Mouse (Mus musculus): ENCODE data around the gene Fv1. TPM values are rescaled to one million over a fixed set of nuclear protein-coding genes. Genes with fewer than 3 reads are reported as not detected.

The Fv1 gene
- polyA plus RNA-seq, 1 experiment from 2014 or later: 8.8 TPM

Other genes starting within 250 kb of the Fv1 start
- 6.0 and 6.3 TPM in 2 replicates for gene Zfp979, start 226.5 kb upstream of the Fv1 start, polyA plus RNA-seq (2016; fragmentation: Nextera tagmentation; extraction: Ambion mirVana)
- not detected in 2 replicates for gene Zfp534, start 166.4 kb upstream of the Fv1 start, polyA plus RNA-seq (2016; fragmentation: Nextera tagmentation; extraction: Ambion mirVana)
- gene Zfp984, start 59.2 kb upstream of the Fv1 start, polyA plus RNA-seq (2016; fragmentation: Nextera tagmentation; extraction: Ambion mirVana): 8.6 and 10.1 TPM in 2 replicates
- 4.7 and 5.4 TPM in 2 replicates for gene Zfp933, start 20.6 kb upstream of the Fv1 start, polyA plus RNA-seq (2016; fragmentation: Nextera tagmentation; extraction: Ambion mirVana)
- gene Miip, start 163 bp upstream of the Fv1 start, polyA plus RNA-seq (2016; fragmentation: Nextera tagmentation; extraction: Ambion mirVana): 36.1 and 49.7 TPM in 2 replicates
- 65.7 and 126 TPM in 2 replicates for gene Mfn2, start 35.7 kb downstream of the Fv1 start, polyA plus RNA-seq (2016; fragmentation: Nextera tagmentation; extraction: Ambion mirVana)
- gene Plod1, start 67.8 kb downstream of the Fv1 start, polyA plus RNA-seq (2016; fragmentation: Nextera tagmentation; extraction: Ambion mirVana): 40.8 and 44.9 TPM in 2 replicates
- gene 2510039O18Rik, start 71.9 kb downstream of the Fv1 start, polyA plus RNA-seq (2016; fragmentation: Nextera tagmentation; extraction: Ambion mirVana): 13.6 and 18.5 TPM in 2 replicates
- gene Nppb, start 116.8 kb downstream of the Fv1 start, polyA plus RNA-seq (2016; fragmentation: Nextera tagmentation; extraction: Ambion mirVana): 124 and 308 TPM in 2 replicates
- 2,404 and 4,482 TPM in 2 replicates for gene Nppa, start 131.7 kb downstream of the Fv1 start, polyA plus RNA-seq (2016; fragmentation: Nextera tagmentation; extraction: Ambion mirVana)
- gene Clcn6, start 169.8 kb downstream of the Fv1 start, polyA plus RNA-seq (2016; fragmentation: Nextera tagmentation; extraction: Ambion mirVana): 8.0 and 8.4 TPM in 2 replicates
- 13.5 and 15.6 TPM in 2 replicates for gene Mthfr, start 170.1 kb downstream of the Fv1 start, polyA plus RNA-seq (2016; fragmentation: Nextera tagmentation; extraction: Ambion mirVana)
- gene Agtrap, start 219.1 kb downstream of the Fv1 start, polyA plus RNA-seq (2016; fragmentation: Nextera tagmentation; extraction: Ambion mirVana): 20.8 and 25.5 TPM in 2 replicates